Mouse (Mus musculus) liver, postnatal 0 days (tissue): ENCODE data around the gene Tbc1d22a.

ENCODE experiments used
- CTCF ChIP-seq: sonication (generic); IDR thresholded peaks from 2 replicates; pipeline ENCODE4 v1.5.1; 2016; ENCODE audit warnings: antibody characterized with exemption, low read depth
- EP300 ChIP-seq: IDR thresholded peaks from 2 replicates; pipeline ENCODE4 v1.6.1; 2016; ENCODE audit warnings: antibody characterized with exemption, low read depth, mild to moderate bottlenecking

GRCm38 (mm10) chr15:86478685-86479502 is 264.6 kb downstream of the Tbc1d22a start:
- TF ChIP-seq EP300 (no peak), CTCF (no peak)
